Mouse (Mus musculus) skeletal muscle tissue, adult 2 months (tissue): ENCODE measurements around the gene Pheta1.

ENCODE experiments used
- DNase-seq: peaks from one replicate; pipeline ENCODE4 v3.0.0-alpha.2; 2012; ENCODE audit warnings: low read depth, low spot score

Gene Pheta1

GRCm38 (mm10) chr5:121889819-121890362 lies 41.1 kb downstream of the Pheta1 start:
- no peak for DNase-seq

- no peak for DNase-seq
Observed at GRCm38 (mm10) chr5:121890925-121891324, 42.1 kb downstream of the Pheta1 start.

DNA sequence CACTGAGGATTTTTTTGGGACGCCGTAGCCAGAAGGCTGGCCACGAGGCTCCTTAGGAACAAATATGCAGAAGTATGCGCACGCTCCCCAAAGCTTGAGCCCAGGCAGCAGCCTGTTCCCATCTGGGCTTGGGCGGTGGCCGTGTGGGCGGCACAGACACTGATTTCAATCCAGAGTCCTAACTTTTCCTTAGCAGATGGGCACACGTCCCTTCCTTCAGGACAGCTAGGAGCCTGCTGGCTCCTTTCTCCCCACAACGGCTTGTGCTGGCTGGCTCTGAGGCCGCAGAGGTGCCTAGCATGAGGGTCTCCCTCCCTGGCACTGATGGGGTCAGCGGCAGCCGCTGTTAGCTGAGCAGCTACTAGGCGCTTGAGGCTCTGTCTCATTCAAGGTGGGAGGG lies 43.5 kb downstream of the Pheta1 start:
- no peak for DNase-seq

DNA sequence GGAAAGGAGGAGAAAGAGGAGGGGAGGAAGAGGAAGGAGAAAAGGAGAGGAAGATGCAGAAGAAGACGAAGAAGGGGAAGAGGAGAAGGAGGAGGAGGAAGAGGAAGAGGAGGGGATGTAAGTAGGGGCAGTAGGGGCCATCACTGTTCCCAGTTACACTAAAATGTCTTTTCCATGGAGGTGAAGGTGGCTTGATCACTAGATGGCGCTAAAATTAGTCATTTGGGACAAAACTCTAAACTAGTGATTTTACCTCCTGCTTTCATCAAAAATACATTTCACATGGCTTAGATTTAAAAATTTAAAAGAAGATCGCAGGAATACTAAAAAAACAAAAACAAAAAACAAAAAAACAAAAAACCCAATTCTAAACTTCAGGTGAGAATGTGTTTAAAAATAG lies 44.8 kb downstream of the Pheta1 start:
- DNase-seq: no peak

GRCm38 (mm10) chr5:121894647-121895046 lies 45.9 kb downstream of the Pheta1 start:
- DNase-seq: no peak

DNA sequence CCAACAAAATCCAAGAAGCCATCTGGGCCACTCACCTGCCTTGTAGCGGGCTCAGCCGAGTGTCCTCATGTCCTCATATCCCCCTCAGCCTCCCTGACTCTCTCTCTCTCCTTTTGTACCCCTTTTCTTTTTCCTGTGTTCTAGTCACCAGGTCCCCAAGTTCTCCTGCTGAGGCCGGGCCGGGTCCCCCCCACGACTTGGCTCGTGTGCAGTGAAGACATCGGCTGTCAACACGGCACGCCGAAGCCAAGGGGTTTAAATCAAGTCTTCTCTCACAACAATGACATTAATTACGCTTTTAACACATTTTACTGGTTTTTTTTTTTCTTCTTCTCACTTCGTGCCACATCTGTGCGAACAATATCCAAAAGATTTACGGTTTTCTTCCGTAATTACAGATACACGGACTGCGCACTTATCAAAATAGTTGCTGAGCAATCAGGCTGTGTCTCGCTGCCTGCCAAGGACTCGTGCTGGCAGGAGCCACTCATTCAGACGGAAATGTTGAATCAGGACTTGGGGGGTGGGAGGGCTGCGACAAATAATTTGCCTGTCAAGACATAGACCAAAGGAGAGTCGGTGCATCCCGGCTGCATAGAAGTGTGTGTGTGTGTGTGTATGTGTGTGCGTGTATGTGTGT lies 46.5 kb downstream of the Pheta1 start:
- no peak for DNase-seq

DNA sequence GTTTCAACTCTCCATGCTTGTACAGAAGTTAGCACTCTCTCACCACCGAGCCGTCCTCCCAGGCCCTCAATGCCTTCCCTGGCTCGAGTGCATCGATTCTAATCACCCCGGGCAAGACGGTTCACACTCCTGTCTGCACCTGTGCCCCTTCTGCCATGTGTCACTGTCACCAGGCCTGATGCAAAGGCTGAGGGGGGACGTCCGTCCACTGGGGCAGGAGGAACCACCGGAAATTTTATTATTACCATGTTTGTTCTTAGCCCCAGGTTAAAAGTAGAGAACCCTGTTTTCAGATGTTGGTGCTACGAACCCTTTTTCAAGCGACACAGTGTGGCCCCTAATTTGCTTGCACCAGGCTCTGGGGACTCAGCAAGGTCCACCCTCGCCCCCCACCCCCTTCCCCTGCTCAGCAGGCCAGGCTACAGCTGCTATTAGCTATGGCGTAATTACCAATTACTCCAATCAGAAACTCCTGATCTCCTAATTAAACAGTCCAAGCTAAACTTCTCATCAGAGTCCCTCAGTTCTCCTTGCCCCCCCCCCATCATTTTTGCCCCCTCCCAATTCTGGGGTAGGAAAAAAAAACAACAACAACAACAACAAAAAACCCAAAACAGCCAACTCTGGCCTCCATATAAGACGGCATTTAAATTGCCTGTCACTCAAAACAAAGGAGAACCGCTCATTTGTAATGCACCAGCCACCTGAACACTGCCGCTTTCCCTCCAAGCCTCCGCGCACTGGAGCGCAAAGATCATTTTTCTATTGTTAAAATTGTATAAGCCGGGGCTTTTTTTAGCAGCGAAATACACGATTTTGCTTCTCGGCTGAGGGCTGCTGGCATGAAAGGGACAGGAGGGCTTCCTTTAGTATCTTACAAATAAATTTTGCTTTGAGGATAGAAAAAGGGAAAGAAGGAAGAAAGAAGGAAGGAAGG lies 54.3 kb downstream of the Pheta1 start:
- no peak for DNase-seq
